Comparison of ENCODE assay signal across 20 mouse cellular contexts in the genomic region with DNA sequence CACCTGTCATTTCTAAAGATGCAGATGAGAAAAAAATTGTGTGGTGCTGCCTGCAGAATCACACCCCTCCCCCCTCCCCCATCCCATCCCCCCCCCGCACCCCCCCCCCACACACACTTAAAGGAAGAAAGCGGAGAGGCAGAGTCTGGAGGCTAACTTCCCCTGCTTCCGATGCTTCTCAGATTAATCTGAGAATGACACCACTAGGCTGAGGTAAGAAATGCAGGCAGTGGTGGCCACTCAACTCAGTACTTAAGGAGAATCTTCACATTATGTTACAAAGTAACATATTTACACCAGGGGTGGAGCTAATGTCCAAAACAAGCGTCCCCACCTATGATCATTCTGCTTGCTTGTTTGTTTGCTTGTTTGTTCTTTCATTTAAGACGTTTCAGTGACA.
A peak's percentile ranks its signal among the peaks of the same experiment; 100 is the strongest.
DNase-seq lines count a peak whose midpoint lies in the region; ATAC-seq and TF ChIP-seq lines count a peak whose summit lies in the region.
"Had no signal": no experiment of that assay in that cellular context is flagged by ENCODE, and none has a peak within 500 bp of the region (broad histone marks: within the 10 kb centered on the region; RNA-seq: fewer than 3 reads in every experiment).

No protein-coding gene starts in this region.

- H3K27me3 ChIP-seq in embryonic facial prominence, embryonic 14.5 days (replicated peaks; ENCODE audit: control insufficient read depth, insufficient read depth, low read length) = no peaks in the 10 kb centered on the region
- H3K27me3 ChIP-seq in embryonic facial prominence, embryonic 10.5 days (replicated peaks; ENCODE audit: low read depth, poor library complexity, severe bottlenecking) = peaks cover 39% of the 10 kb centered on the region
- H3K27me3 ChIP-seq in lung, postnatal 0 days (replicated peaks; ENCODE audit: insufficient read depth, low read length) = no peaks in the 10 kb centered on the region
- H3K27me3 ChIP-seq in stomach, postnatal 0 days (ENCODE audit: control insufficient read depth, insufficient read depth, low read length) = no peaks in the 10 kb centered on the region
- H3K27me3 ChIP-seq: embryonic facial prominence, embryonic 12.5 days had no signal

- peaks cover 3% of the 10 kb centered on the region for H3K4me1 ChIP-seq in embryonic facial prominence, embryonic 14.5 days (ENCODE audit: control insufficient read depth, insufficient read depth, low read length)
- peaks cover 15% of the 10 kb centered on the region for H3K4me1 ChIP-seq in embryonic facial prominence, embryonic 10.5 days
- peaks cover 5% of the 10 kb centered on the region; the same call in 1 of the 2 replicates for H3K4me1 ChIP-seq in lung, postnatal 0 days (ENCODE audit: insufficient read depth, low read depth, low read length)
- H3K4me1 ChIP-seq in stomach, postnatal 0 days (replicated peaks; ENCODE audit: control insufficient read depth, insufficient read depth) = no peaks in the 10 kb centered on the region; the same call in 1 of the 2 replicates
- H3K4me1 ChIP-seq: heart, embryonic 15.5 days had no signal

- H3K9me3 ChIP-seq in embryonic facial prominence, embryonic 14.5 days (ENCODE audit: control insufficient read depth, low read length) = no peaks in the 10 kb centered on the region
- H3K9me3 ChIP-seq in embryonic facial prominence, embryonic 10.5 days = no peaks in the 10 kb centered on the region
- no peaks in the 10 kb centered on the region for H3K9me3 ChIP-seq in lung, postnatal 0 days (ENCODE audit: low read length)
- no peaks in the 10 kb centered on the region for H3K9me3 ChIP-seq in stomach, postnatal 0 days (ENCODE audit: control insufficient read depth, low read length)
- H3K9me3 ChIP-seq: embryonic facial prominence, embryonic 12.5 days; G1E; heart, embryonic 15.5 days; hindbrain, embryonic 10.5 days; midbrain, embryonic 10.5 days had no signal

- no peak overlapping the region for H3K4me3 ChIP-seq in embryonic facial prominence, embryonic 14.5 days (ENCODE audit: low read depth, low read length)
- no peak overlapping the region for H3K4me3 ChIP-seq in embryonic facial prominence, embryonic 10.5 days
- H3K4me3 ChIP-seq in lung, postnatal 0 days (ENCODE audit: low read depth, low read length) = no peak overlapping the region
- H3K4me3 ChIP-seq in stomach, postnatal 0 days (ENCODE audit: low read depth, low read length) = no peak overlapping the region
- H3K4me3 ChIP-seq: embryonic facial prominence, embryonic 12.5 days; heart, embryonic 15.5 days; hindbrain, embryonic 10.5 days; midbrain, embryonic 10.5 days had no signal

- H3K27ac ChIP-seq in embryonic facial prominence, embryonic 14.5 days (replicated peaks; ENCODE audit: low read depth, low read length) = no peak overlapping the region
- H3K27ac ChIP-seq in embryonic facial prominence, embryonic 10.5 days (replicated peaks) = no peak overlapping the region
- H3K27ac ChIP-seq in lung, postnatal 0 days (ENCODE audit: low read length) = no peak overlapping the region
- H3K27ac ChIP-seq in stomach, postnatal 0 days (replicated peaks) = no peak overlapping the region
- H3K27ac ChIP-seq: embryonic facial prominence, embryonic 12.5 days; heart, embryonic 15.5 days; hindbrain, embryonic 10.5 days; midbrain, embryonic 10.5 days had no signal

- ATAC-seq in embryonic facial prominence, embryonic 14.5 days (ENCODE audit: low read depth) = no peak
- no peak for ATAC-seq in lung, postnatal 0 days
- ATAC-seq in stomach, postnatal 0 days (ENCODE audit: low FRiP score, low TSS enrichment) = no peak
- ATAC-seq in inflammation-experienced regulatory T-cells, adult 6 months = no peak
- ATAC-seq: intestine, embryonic 16.5 days had no signal

- no peak for TF ChIP-seq EP300 in lung, postnatal 0 days (IDR thresholded peaks at IDR 0.05)
- no peak for TF ChIP-seq EP300 in stomach, postnatal 0 days (optimal IDR thresholded peaks at IDR 0.05)

- no peak overlapping the region for H3K4me2 ChIP-seq in embryonic facial prominence, embryonic 14.5 days (ENCODE audit: low read depth, low read length)
- no peak overlapping the region for H3K4me2 ChIP-seq in lung, postnatal 0 days (replicated peaks; ENCODE audit: low read depth, low read length)
- no peak overlapping the region for H3K4me2 ChIP-seq in stomach, postnatal 0 days (replicated peaks; ENCODE audit: low read depth)
- H3K4me2 ChIP-seq: embryonic facial prominence, embryonic 12.5 days; heart, embryonic 15.5 days had no signal

- peak; percentile 42 for DNase-seq in embryonic facial prominence, embryonic 14.5 days (ENCODE audit: low spot score)
- DNase-seq in embryonic facial prominence, embryonic 10.5 days (ENCODE audit: low spot score) = no peak
- peak; percentile 22 for DNase-seq in lung, postnatal 0 days (ENCODE audit: low spot score)
- DNase-seq in lung, postnatal 25 days (ENCODE audit: low spot score) = no peak
- DNase-seq in NIH3T3 (ENCODE audit: low read depth) = peak; percentile 34
- DNase-seq in stomach, postnatal 0 days (ENCODE audit: low spot score) = no peak
- DNase-seq in testis, postnatal 10 days (ENCODE audit: low spot score) = no peak
- DNase-seq: adrenal gland, postnatal 10 days; B cell, adult 2 months; cerebellum, postnatal 10 days; heart, adult 11 months; kidney, postnatal 10 days; right cerebral cortex, postnatal 14 days had no signal

- no peaks in the 10 kb centered on the region for H3K36me3 ChIP-seq in embryonic facial prominence, embryonic 14.5 days (ENCODE audit: control insufficient read depth, insufficient read depth, low read length)
- H3K36me3 ChIP-seq in embryonic facial prominence, embryonic 10.5 days (replicated peaks) = no peaks in the 10 kb centered on the region
- H3K36me3 ChIP-seq in lung, postnatal 0 days (ENCODE audit: insufficient read depth, low read length) = no peaks in the 10 kb centered on the region
- no peaks in the 10 kb centered on the region for H3K36me3 ChIP-seq in stomach, postnatal 0 days (ENCODE audit: control insufficient read depth, insufficient read depth, low read length)
- H3K36me3 ChIP-seq: embryonic facial prominence, embryonic 12.5 days; G1E; heart, embryonic 15.5 days; hindbrain, embryonic 10.5 days; midbrain, embryonic 10.5 days had no signal

- no peak overlapping the region for H3K9ac ChIP-seq in embryonic facial prominence, embryonic 14.5 days (ENCODE audit: low read depth, low read length)
- H3K9ac ChIP-seq in lung, postnatal 0 days (replicated peaks; ENCODE audit: low read depth) = no peak overlapping the region
- H3K9ac ChIP-seq in stomach, postnatal 0 days (ENCODE audit: low read length) = no peak overlapping the region
- H3K9ac ChIP-seq: embryonic facial prominence, embryonic 12.5 days; heart, embryonic 15.5 days had no signal

- peak; percentile 33 for TF ChIP-seq CTCF in lung, postnatal 0 days (IDR thresholded peaks at IDR 0.05)
- peak; percentile 44 for TF ChIP-seq CTCF in stomach, postnatal 0 days (IDR thresholded peaks at IDR 0.05; ENCODE audit: low read depth)

- WGBS in embryonic facial prominence, embryonic 14.5 days = 27% methylated on average over 5 of the region's 5 CpGs
- 35% methylated on average over 5 of the region's 5 CpGs for WGBS in embryonic facial prominence, embryonic 10.5 days
- WGBS in lung, postnatal 0 days = 33% methylated on average over 3 of the region's 5 CpGs
- 35% methylated on average over 4 of the region's 5 CpGs for WGBS in stomach, postnatal 0 days

Comparison
In these comparisons a context has a peak if more than half of its experiments do, and no peak if none do; other contexts are left out.
1. DNase-seq: peak in embryonic facial prominence, embryonic 14.5 days (single experiment), lung, postnatal 0 days (single experiment) and NIH3T3 (single experiment); none in embryonic facial prominence, embryonic 10.5 days (single experiment), lung, postnatal 25 days (single experiment), stomach, postnatal 0 days (single experiment) and testis, postnatal 10 days (single experiment).